Mouse (Mus musculus): ENCODE results near the gene Tnfaip3.

Gene Tnfaip3

GRCm38 (mm10) chr10:19014381-19015256 is 838 bp downstream of the Tnfaip3 start:
- no peak for DNase-seq (ENCODE audit: low spot score)

DNA sequence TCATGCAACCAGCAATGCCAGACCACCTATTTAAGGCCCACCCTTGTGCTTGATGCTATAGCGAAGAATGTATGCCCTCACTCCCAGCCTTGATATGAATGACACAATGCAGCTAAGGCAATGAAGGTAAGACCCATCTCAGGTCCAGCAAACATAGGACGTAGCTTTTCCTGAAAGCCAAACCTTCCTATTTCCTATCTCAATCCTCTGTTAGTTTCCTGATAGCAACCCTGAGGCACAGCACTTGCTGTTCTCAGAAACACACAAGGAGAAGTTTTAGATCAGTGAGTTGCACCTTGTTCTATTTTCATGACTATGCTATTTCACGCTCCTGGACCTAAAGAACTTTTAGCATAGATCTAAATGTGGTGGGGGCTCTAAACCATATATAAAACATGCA is 2.1 kb downstream of the Tnfaip3 start:
- no peak for DNase-seq (ENCODE audit: low spot score)

GRCm38 (mm10) chr10:19012616-19013015 is 2.8 kb downstream of the Tnfaip3 start:
- DNase-seq (ENCODE audit: low spot score), result no peak

DNA sequence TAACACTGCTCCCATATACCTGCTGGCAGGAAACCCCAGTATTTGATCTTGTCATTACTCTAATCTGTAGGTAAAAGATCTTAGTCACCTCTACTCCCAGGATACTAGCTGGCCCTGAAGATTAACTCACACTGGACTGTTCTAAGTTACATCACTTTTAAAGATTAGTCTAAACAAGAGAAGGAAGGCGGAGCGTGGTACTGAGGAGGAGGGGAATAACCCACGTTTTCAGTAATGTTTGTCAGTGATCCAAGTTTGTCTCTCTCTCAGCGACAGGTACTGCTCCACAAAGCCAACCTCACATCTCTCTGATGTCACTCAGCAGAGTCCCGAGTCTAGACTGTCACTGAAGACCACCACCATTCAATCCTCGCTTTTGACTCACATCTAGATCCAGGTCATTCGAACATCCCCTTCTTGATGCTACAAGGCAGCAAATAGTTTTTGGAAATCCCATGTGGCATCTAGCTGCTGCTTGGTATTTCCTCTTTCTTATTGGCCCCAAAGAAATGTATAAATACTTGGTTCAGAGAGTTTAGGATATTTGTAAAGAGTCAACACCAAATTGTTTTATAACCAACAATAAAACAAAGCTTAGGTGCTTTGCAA is 3.5 kb downstream of the Tnfaip3 start:
- no peak for DNase-seq (ENCODE audit: low spot score)

- no peak for DNase-seq (ENCODE audit: low spot score)
Observed at GRCm38 (mm10) chr10:19010414-19010813, 5.0 kb downstream of the Tnfaip3 start.

GRCm38 (mm10) chr10:19009186-19009672 is 6.2 kb downstream of the Tnfaip3 start:
- no peak for DNase-seq (ENCODE audit: low spot score)

GRCm38 (mm10) chr10:19008607-19008940 is 6.9 kb downstream of the Tnfaip3 start:
- DNase-seq (ENCODE audit: low spot score), result no peak

DNA sequence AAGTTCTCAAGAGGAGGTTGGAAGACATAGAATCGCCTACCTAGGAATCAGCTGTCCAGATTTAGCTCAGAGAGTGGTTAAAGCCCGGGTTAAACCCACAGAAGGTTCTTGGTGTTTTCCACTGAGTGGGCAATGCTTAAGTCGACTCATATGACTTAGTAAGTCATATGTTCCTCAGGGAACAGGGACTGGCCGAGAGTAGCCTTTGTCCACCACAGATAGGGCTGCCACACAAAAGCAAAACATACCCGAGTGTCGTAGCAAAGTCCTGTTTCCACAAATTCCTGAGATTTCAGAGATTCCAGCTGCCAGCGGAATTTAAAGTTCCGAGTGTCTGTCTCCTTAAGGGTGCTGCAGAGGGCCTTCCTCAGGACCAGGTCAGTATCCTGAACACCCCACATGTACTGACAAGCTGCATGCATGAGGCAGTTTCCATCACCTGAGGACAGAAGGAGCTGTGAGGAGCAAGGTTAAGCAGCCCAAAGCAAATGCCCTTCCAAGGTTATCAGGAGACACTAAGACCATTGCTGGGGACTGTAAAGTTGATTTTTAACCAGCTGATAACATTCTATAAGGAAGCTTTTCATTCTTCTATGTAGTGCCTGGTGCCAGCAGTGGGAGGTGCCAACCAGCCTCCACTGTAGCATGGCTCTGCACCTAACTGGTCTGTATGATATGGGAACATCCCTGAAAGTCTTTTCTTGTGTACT is 7.4 kb downstream of the Tnfaip3 start:
- no peak for DNase-seq (ENCODE audit: low spot score)

GRCm38 (mm10) chr10:19002091-19002785 is 13.2 kb downstream of the Tnfaip3 start:
- DNase-seq (ENCODE audit: low spot score), result no peak

DNA sequence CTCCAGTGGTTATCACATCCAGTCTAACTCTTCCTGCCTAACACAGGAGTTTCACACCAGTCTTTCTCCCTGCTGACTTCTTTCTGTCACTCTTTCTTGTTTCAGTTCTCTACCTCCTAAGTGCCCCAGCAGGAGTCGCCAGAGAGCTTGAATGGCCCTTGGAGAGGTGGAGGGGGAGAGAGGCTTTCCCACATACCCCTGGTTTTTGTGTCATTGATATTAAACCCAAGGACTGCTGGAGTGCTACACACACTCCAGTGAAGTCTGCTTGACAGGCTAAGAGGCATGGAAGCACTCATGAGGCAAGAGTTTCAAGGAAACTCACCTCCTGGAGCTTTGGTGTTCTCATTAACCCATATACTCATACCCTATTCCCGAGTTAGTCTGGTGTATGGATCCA is 16.0 kb downstream of the Tnfaip3 start:
- no peak for DNase-seq (ENCODE audit: low spot score)

DNA sequence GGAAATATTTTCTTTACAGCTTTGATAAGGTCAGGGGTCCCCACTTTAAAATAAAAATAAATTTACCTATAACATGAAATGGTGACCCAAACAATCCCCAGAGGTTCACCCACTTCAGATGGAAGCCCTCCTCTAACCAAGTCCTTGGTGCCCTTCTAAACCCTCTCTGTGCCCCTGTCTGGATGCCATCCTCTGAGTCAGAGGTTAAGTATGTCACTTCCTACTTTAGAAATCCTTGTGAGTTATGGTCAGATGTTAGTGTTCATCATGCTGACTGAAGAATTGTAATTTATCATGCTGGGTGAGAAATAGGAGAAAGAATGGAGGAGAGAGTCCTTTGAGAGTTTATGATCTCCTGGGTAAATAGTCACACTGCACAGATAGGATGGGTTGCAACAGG is 19.1 kb downstream of the Tnfaip3 start:
- DNase-seq (ENCODE audit: low spot score), result no peak

GRCm38 (mm10) chr10:18995465-18996261 is 19.8 kb downstream of the Tnfaip3 start:
- DNase-seq (ENCODE audit: low spot score), result no peak

GRCm38 (mm10) chr10:18992971-18993370 is 22.5 kb downstream of the Tnfaip3 start:
- DNase-seq (ENCODE audit: low spot score), result no peak

DNA sequence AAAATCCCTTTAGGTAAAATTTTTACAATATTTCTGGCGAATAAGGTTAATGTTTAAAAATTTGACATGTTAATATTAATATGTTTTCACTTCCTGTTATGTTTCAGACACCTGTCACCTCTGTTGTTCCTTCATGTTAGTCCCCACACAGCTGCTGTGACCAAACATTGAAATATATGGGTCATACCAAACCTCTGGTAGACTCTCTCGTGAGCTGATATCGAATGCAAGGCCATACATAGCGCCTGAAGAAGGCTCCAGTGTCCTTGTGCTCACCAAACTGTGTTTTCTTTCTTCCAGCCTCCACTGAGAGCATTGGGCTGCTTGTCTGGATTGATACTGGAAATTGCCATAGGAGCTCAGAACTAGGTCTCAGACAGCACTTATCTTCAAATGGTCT is 24.4 kb downstream of the Tnfaip3 start:
- DNase-seq (ENCODE audit: low spot score), result no peak

- DNase-seq (ENCODE audit: low spot score), result no peak
Observed at GRCm38 (mm10) chr10:18987907-18988199, 27.6 kb downstream of the Tnfaip3 start.

GRCm38 (mm10) chr10:18987046-18987906 is 28.2 kb downstream of the Tnfaip3 start:
- no peak for DNase-seq (ENCODE audit: low spot score)

- no peak for DNase-seq (ENCODE audit: low spot score)
Observed at GRCm38 (mm10) chr10:18985516-18985915, 29.9 kb downstream of the Tnfaip3 start.

- DNase-seq (ENCODE audit: low spot score), result no peak
Observed at GRCm38 (mm10) chr10:18983514-18983913, 31.9 kb downstream of the Tnfaip3 start.

GRCm38 (mm10) chr10:18974486-18974885 is 41.0 kb downstream of the Tnfaip3 start:
- DNase-seq (ENCODE audit: low spot score), result no peak

- DNase-seq (ENCODE audit: low spot score), result no peak
Observed at GRCm38 (mm10) chr10:18966893-18967292, 48.6 kb downstream of the Tnfaip3 start.

GRCm38 (mm10) chr10:18965601-18966000 is 49.9 kb downstream of the Tnfaip3 start:
- no peak for DNase-seq (ENCODE audit: low spot score)
